Mouse (Mus musculus) spleen, adult 10 weeks (tissue): ENCODE results near the gene Exoc3l4. TPM values are rescaled to one million over a fixed set of nuclear protein-coding genes. Genes with fewer than 3 reads are reported as not detected.

Source experiments
- polyA plus RNA-seq: library from polyadenylated mRNA; stranded (reverse); fragments of 350-450 nt; fragmentation: Illumina TruSeq; extraction: RNeasy Lipid Tissue Mini Kit (QIAGEN cat#74804); gene quantifications from one replicate; pipeline ENCODE4 v1.2.3, GENCODE M21; 2015; ENCODE audit warnings: low replicate concordance; ENCODE audit not compliant: insufficient read depth

Gene Exoc3l4
- polyA plus RNA-seq, result 7.5 TPM

GRCm38 (mm10) chr12:111416921-111417779 is at the start of gene Exoc3l4:
TSS of gene Exoc3l4 (plus strand) at chr12:111417017.

GRCm38 (mm10) chr12:111377376-111377973 is 39.3 kb upstream of the Exoc3l4 start, which contains the start of gene Cdc42bpb:
TSS of gene Cdc42bpb (minus strand) at chr12:111377718.

GRCm38 (mm10) chr12:111406622-111407021 is 10.2 kb upstream of the Exoc3l4 start, which contains the start of gene Lbhd2:
TSS of gene Lbhd2 (plus strand) at chr12:111406809.

DNA sequence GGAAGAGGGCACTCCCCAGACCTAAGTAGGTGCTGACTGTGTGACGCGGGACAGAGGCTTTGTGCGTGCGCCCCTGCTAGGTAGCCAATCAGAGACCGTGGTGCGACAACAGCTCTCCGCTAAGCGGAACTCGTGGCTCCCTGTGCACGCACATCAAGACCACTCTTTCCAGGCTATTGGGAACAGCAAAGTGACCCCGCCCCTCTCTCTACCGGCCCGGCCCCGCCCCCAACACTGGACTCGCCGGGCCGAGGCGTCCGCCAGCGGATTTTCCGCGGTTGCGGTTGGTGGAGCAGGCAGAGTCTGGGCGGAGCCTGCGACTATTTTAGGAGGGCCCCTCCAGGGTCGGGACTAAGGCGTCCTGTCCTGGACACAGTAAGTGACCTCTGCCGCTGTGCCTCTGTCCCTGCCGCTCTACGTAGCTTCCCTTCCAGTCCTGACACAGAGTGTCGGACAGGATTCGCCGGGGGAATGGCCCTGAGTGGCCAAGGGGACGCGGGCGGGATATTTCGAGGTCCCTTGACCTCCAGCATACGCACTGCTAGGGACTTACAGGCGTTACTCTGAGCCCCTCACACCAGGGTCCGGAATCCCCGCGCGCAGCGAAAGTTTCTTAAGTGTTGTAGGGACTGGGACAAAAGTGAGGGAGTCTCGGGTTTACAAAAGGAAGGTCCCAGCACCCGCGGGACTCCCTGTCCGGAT is 25.6 kb downstream of the Exoc3l4 start, which contains the start of gene Tnfaip2:
TSS of gene Tnfaip2 (plus strand) at position 161 of the 702 bp plus-strand sequence.

Other genes starting within 250 kb of the Exoc3l4 start
- not detected for gene 4930595D18Rik, start 232.5 kb upstream of the Exoc3l4 start, polyA plus RNA-seq
- gene Amn, start 145.9 kb upstream of the Exoc3l4 start, polyA plus RNA-seq, result not detected
- gene Cdc42bpb, start 39.3 kb upstream of the Exoc3l4 start, polyA plus RNA-seq, result 6.6 TPM
- gene Lbhd2, start 10.2 kb upstream of the Exoc3l4 start, polyA plus RNA-seq, result not detected
- 21.0 TPM for gene Tnfaip2, start 25.5 kb downstream of the Exoc3l4 start, polyA plus RNA-seq
- gene Gm266, start 68.8 kb downstream of the Exoc3l4 start, polyA plus RNA-seq, result 0.59 TPM
- gene Eif5, start 121.0 kb downstream of the Exoc3l4 start, polyA plus RNA-seq, result 461 TPM
- 67.2 TPM for gene Mark3, start 157.5 kb downstream of the Exoc3l4 start, polyA plus RNA-seq